Mouse (Mus musculus) MEL (cell line): ENCODE measurements at regions not wholly inside any gene's neighbourhood (a gene's known extent, or its start where the extent isn't known, plus 50 kb on each side); places are given as distances from the start of the nearest gene placed in this dataset.

ENCODE experiments used
- CTCF ChIP-seq, 3 experiments: IDR thresholded peaks in 2 of 3; conservative IDR thresholded peaks in 1 of 3; 2 replicates each; pipeline ENCODE4 v1.5.1; 2011 to 2012; ENCODE audit warnings: low read length in 3 of 3, low read depth in 2 of 3, mild to moderate bottlenecking in 2 of 3, improper control_type of control experiment in 1 of 3, inconsistent platforms in 1 of 3, mixed read lengths in 1 of 3, moderate library complexity in 1 of 3; ENCODE audit not compliant: control insufficient read depth in 1 of 3, insufficient read depth in 1 of 3, poor library complexity in 1 of 3, severe bottlenecking in 1 of 3
- EP300 ChIP-seq, 2 experiments: IDR thresholded peaks; 2 replicates each; pipeline ENCODE4 v1.6.1; 2011; ENCODE audit warnings: improper control_type of control experiment in 2 of 2, low read length in 2 of 2, low read depth in 1 of 2, mild to moderate bottlenecking in 1 of 2
- GABPA ChIP-seq: IDR thresholded peaks from 2 replicates; pipeline ENCODE4 v1.6.1; 2012; ENCODE audit warnings: low read depth, mild to moderate bottlenecking, inconsistent platforms, low read length, improper control_type of control experiment, moderate library complexity
- NRF1 ChIP-seq: IDR thresholded peaks from 2 replicates; pipeline ENCODE4 v1.6.1; 2014; ENCODE audit warnings: low read depth, mild to moderate bottlenecking, inconsistent platforms, low read length, improper control_type of control experiment, moderate library complexity; ENCODE audit not compliant: poor library complexity, insufficient read depth, severe bottlenecking
- POLR2A ChIP-seq, 2 experiments: IDR thresholded peaks; 2 replicates each; pipeline ENCODE4 v1.6.1; 2011 to 2012; ENCODE audit warnings: low read length in 2 of 2, mild to moderate bottlenecking in 2 of 2, control low read depth in 1 of 2, improper control_type of control experiment in 1 of 2, low read depth in 1 of 2, moderate library complexity in 1 of 2; ENCODE audit not compliant: control insufficient read depth in 1 of 2, insufficient read depth in 1 of 2, poor library complexity in 1 of 2
- USF1 ChIP-seq: IDR thresholded peaks from 2 replicates; pipeline ENCODE4 v1.6.1; 2014; ENCODE audit warnings: low read depth, mild to moderate bottlenecking, inconsistent platforms, low read length, improper control_type of control experiment, moderate library complexity

DNA sequence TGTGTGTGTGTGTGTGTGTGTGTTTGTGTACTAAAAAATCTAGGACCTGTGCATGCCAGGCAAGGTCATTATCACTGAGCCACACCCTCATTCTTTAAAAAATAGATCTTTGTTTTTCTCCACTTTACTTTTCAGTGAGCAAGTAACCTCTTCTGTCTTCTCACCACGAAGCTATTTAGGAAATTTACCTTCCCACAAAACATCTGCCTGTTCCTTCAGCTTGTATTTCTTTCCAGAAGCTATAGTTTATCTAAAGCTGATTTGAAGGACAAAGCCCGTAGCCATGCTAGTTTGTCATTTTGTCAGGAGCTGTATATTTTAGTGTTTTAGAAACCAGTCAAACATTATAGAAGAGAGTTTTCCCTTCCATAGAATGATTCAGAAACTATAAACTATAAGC lies 455.0 kb downstream of the Wdr20rt start:
- TF ChIP-seq EP300 (IDR thresholded peaks at IDR 0.05; ENCODE audit: low read depth in 1 of 2, low read length in 2 of 2) (no peak), CTCF (IDR thresholded peaks at IDR 0.05 in 2 of 3, conservative IDR thresholded peaks at IDR 0.05 in 1 of 3; ENCODE audit: control insufficient read depth in 1 of 3, insufficient read depth in 1 of 3, low read depth in 2 of 3, low read length in 3 of 3, poor library complexity in 1 of 3, severe bottlenecking in 1 of 3) (no peak), GABPA (no peak), USF1 (no peak), POLR2A (IDR thresholded peaks at IDR 0.05; ENCODE audit: control insufficient read depth in 1 of 2, insufficient read depth in 1 of 2, low read depth in 1 of 2, low read length in 2 of 2, poor library complexity in 1 of 2) (no peak), NRF1 (no peak)
